In the genomic region with DNA sequence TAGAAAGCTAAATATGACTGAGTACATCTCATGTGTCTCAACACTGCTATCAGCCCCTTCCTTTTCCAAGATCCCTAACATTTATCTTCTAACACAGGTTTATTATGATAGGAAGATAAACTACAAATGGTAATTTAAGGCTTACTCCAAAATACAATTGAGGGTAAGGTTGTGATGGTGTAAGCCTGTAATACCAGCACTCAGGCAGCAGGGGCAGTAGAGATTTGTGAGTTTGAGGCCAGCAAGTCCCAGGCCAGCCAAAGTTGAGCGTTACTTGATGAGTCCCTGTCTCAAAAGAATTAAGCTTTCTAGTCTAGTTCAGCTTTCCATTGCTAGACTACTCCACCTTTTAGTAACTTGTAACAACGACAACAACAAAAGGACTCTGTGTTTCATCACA, we compare ENCODE assay signal across 16 mouse cellular contexts.
A peak's percentile ranks its signal among the peaks of the same experiment; 100 is the strongest.
DNase-seq lines count a peak whose midpoint lies in the region; ATAC-seq and TF ChIP-seq lines count a peak whose summit lies in the region.
"Had no signal": no experiment of that assay in that cellular context is flagged by ENCODE, and none has a peak within 500 bp of the region (broad histone marks: within the 10 kb centered on the region; RNA-seq: fewer than 3 reads in every experiment).

No protein-coding gene starts in this region.

- H3K9ac ChIP-seq in stomach, postnatal 0 days (ENCODE audit: low read length) = no peak overlapping the region
- H3K9ac ChIP-seq: embryonic facial prominence, embryonic 13.5 days; limb, embryonic 13.5 days had no signal

- peak; percentile 7 to 11 for DNase-seq in cerebellum, postnatal 10 days
- no peak for DNase-seq in cerebellum, adult 9-10 months
- no peak for DNase-seq in layer of hippocampus, adult 2 months (ENCODE audit: low spot score in 2 of 2)
- no peak for DNase-seq in layer of hippocampus, adult 11-12 months (ENCODE audit: low spot score)
- no peak for DNase-seq in testis, postnatal 14 days (ENCODE audit: low spot score)
- no peak for DNase-seq in stomach, postnatal 0 days (ENCODE audit: low spot score)
- DNase-seq in adrenal gland, adult 8-10 months = no peak
- DNase-seq: adrenal gland, postnatal 25 days; cerebellum, postnatal 25 days; kidney, adult 11 months had no signal

- peak; percentile 63 for TF ChIP-seq CTCF in layer of hippocampus, adult 2 months (conservative IDR thresholded peaks at IDR 0.05)
- peak; percentile 9; the same call in 1 of the 2 replicates for TF ChIP-seq CTCF in testis, adult 2 months (IDR thresholded peaks at IDR 0.05; ENCODE audit: control insufficient read depth, insufficient read depth, insufficient replicate concordance, low read depth, low read length)
- TF ChIP-seq CTCF in stomach, postnatal 0 days (IDR thresholded peaks at IDR 0.05; ENCODE audit: low read depth) = peak; percentile 49

- H3K27ac ChIP-seq in layer of hippocampus, adult 2 months = no peak overlapping the region
- H3K27ac ChIP-seq in testis, adult 2 months (ENCODE audit: control insufficient read depth, insufficient read depth, low read depth, low read length) = no peak overlapping the region
- no peak overlapping the region for H3K27ac ChIP-seq in stomach, postnatal 0 days (replicated peaks)
- H3K27ac ChIP-seq: embryonic facial prominence, embryonic 13.5 days; limb, embryonic 13.5 days; midbrain, embryonic 10.5 days had no signal

- no peak for TF ChIP-seq EP300 in stomach, postnatal 0 days (optimal IDR thresholded peaks at IDR 0.05)

- no peaks in the 10 kb centered on the region for H3K9me3 ChIP-seq in stomach, postnatal 0 days (ENCODE audit: control insufficient read depth, low read length)
- H3K9me3 ChIP-seq: embryonic facial prominence, embryonic 13.5 days; G1E; midbrain, embryonic 10.5 days had no signal

- no peak overlapping the region for H3K4me2 ChIP-seq in stomach, postnatal 0 days (replicated peaks; ENCODE audit: low read depth)
- H3K4me2 ChIP-seq: embryonic facial prominence, embryonic 13.5 days; limb, embryonic 13.5 days had no signal

- no peak overlapping the region for H3K4me3 ChIP-seq in layer of hippocampus, adult 2 months
- H3K4me3 ChIP-seq in testis, adult 2 months (ENCODE audit: control insufficient read depth, low read depth, low read length) = no peak overlapping the region
- no peak overlapping the region for H3K4me3 ChIP-seq in stomach, postnatal 0 days (ENCODE audit: low read depth, low read length)
- H3K4me3 ChIP-seq: embryonic facial prominence, embryonic 13.5 days; limb, embryonic 13.5 days; midbrain, embryonic 10.5 days; myocyte had no signal

- no peaks in the 10 kb centered on the region for H3K36me3 ChIP-seq in testis, adult 2 months (ENCODE audit: control insufficient read depth, insufficient read depth, low read length)
- H3K36me3 ChIP-seq in stomach, postnatal 0 days (ENCODE audit: control insufficient read depth, insufficient read depth, low read length) = no peaks in the 10 kb centered on the region
- H3K36me3 ChIP-seq: embryonic facial prominence, embryonic 13.5 days; G1E; limb, embryonic 13.5 days; midbrain, embryonic 10.5 days had no signal

- TF ChIP-seq POLR2A in testis, adult 2 months (IDR thresholded peaks at IDR 0.05; ENCODE audit: control insufficient read depth, low read depth, low read length) = no peak

- H3K27me3 ChIP-seq in testis, adult 2 months (ENCODE audit: control insufficient read depth, insufficient read depth, low read length) = no peaks in the 10 kb centered on the region
- no peaks in the 10 kb centered on the region for H3K27me3 ChIP-seq in stomach, postnatal 0 days (ENCODE audit: control insufficient read depth, insufficient read depth, low read length)
- H3K27me3 ChIP-seq: embryonic facial prominence, embryonic 13.5 days; limb, embryonic 13.5 days had no signal

- ATAC-seq in stomach, postnatal 0 days (ENCODE audit: low FRiP score, low TSS enrichment) = no peak

- 77% methylated on average over 2 of the region's 2 CpGs for WGBS in stomach, postnatal 0 days

- H3K4me1 ChIP-seq in testis, adult 2 months (ENCODE audit: control insufficient read depth, insufficient read depth, low read length) = no peaks in the 10 kb centered on the region
- no peaks in the 10 kb centered on the region for H3K4me1 ChIP-seq in stomach, postnatal 0 days (replicated peaks; ENCODE audit: control insufficient read depth, insufficient read depth)
- H3K4me1 ChIP-seq: embryonic facial prominence, embryonic 13.5 days; limb, embryonic 13.5 days had no signal

Comparison
In these comparisons a context has a peak if more than half of its experiments do, and no peak if none do; other contexts are left out.
1. DNase-seq: peak in cerebellum, postnatal 10 days (2 of 2); none in cerebellum, adult 9-10 months (single experiment), layer of hippocampus, adult 2 months (0 of 2), layer of hippocampus, adult 11-12 months (single experiment), testis, postnatal 14 days (single experiment), stomach, postnatal 0 days (single experiment) and adrenal gland, adult 8-10 months (single experiment).
2. CTCF ChIP-seq: peak in every context shown above with its lines; median percentile 63 in layer of hippocampus, adult 2 months; 49 in stomach, postnatal 0 days; 9 in testis, adult 2 months.